Mouse (Mus musculus): ENCODE results near the gene Ptprb.

Gene Ptprb

GRCm38 (mm10) chr10:116424921-116425320 is 149.6 kb downstream of the Ptprb start:
- no peak for DNase-seq (ENCODE audit: low spot score)

- DNase-seq (ENCODE audit: low spot score) = no peak
Observed at GRCm38 (mm10) chr10:116426176-116426575, 150.9 kb downstream of the Ptprb start.

DNA sequence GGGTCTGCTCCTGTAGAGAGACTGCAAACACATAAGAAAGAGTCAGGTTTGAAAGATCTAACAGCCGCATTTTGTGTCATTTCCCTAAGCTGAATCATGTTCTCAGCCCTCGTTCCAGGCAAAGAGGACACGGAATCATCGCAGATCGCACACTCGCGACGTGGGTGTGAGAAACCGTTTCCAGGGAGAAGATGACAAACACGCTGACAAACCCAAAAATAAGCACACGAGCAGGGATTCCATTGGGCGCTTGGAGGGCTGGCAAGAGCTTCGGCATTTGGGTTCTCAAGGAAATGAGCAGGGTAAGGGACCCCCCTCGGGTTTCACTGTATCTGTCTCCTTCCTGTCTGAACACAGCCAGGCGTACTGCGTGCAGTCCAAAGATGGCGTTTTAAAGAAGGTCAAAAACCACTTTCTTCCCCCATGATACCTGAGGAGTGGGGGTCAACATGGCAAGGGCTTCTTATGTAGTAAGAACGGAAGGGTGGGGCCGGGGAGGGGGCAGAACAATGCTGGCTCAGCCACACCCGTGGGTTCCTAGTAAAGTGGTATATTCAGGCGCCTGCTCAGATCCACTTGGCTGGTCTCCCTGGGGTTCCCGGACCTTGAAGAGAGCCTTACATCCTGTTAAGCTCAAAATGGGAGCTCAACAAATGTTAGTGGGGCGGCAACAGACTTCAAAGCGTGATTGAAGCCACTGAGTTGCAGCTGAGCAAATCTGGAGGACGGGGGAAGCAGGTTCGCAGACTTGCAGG is 152.9 kb downstream of the Ptprb start:
- no peak for DNase-seq (ENCODE audit: low spot score)

DNA sequence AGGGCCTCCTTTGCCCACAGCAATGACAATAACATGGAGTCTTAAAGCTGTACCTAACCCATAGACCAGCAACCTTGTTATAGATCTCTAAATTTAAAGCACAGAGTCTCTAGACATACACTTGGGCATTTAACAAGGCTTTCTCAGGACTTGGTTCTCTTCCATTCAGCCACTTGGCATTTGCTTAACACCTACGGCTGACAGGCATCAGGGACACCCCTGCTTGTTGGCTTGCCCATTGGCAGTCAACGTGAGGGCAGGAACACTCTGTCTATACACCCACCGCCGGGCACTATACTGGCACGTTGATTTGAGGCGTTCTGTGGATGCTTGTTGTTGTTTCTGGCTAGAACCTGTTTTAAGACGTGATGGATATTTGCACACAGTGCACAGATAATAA is 157.1 kb downstream of the Ptprb start:
- no peak for DNase-seq (ENCODE audit: low spot score)

DNA sequence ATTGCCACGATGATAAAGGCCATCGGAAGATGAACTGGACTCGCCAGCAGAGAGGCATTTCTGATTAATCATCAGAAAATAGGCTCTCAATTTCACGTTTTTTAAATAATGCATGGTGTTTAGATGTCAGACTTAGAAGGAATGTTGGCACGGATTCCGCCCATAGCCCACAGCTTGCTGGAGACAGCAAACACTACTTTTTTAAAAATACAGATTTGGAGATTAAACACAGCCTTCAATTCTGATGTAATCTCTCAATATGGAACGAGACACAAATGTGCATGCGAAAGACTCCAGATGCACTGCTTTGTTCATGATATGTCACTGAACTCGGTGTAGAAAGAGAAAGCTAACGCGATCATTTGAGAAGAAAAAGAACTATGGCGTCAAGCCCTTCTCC is 160.1 kb downstream of the Ptprb start:
- no peak for DNase-seq (ENCODE audit: low spot score)

Data from ovary, adult 18-20 months (tissue).